10 mouse cellular contexts compared by ENCODE assay signal in genomic region chr9:115364919-115365861, GRCm38 (mm10). TPM values are rescaled to one million over a fixed set of nuclear protein-coding genes. Genes with fewer than 3 reads are reported as not detected.
DNase-seq lines count a peak whose midpoint lies in the region; ATAC-seq and TF ChIP-seq lines count a peak whose summit lies in the region.
"Had no signal": no experiment of that assay in that cellular context is flagged by ENCODE, and none has a peak within 500 bp of the region (broad histone marks: within the 10 kb centered on the region; RNA-seq: fewer than 3 reads in every experiment).

No protein-coding gene starts in this region.

- no peaks in the 10 kb centered on the region for H3K27me3 ChIP-seq in lung, embryonic 14.5 days (ENCODE audit: insufficient read depth, low read length)
- no peaks in the 10 kb centered on the region for H3K27me3 ChIP-seq in intestine, embryonic 14.5 days (replicated peaks; ENCODE audit: control insufficient read depth, insufficient read depth, low read length)

- no peak overlapping the region for H3K4me3 ChIP-seq in lung, embryonic 14.5 days (ENCODE audit: low read depth, low read length)
- H3K4me3 ChIP-seq in intestine, embryonic 14.5 days (ENCODE audit: low read depth, low read length): no peak overlapping the region

- no peak overlapping the region for H3K9ac ChIP-seq in lung, embryonic 14.5 days
- no peak overlapping the region for H3K9ac ChIP-seq in intestine, embryonic 14.5 days (ENCODE audit: low read length)

- H3K4me2 ChIP-seq in lung, embryonic 14.5 days: no peak overlapping the region
- H3K4me2 ChIP-seq in intestine, embryonic 14.5 days (ENCODE audit: low read length): no peak overlapping the region
- H3K4me2 ChIP-seq: midbrain, embryonic 11.5 days had no signal

- no peaks in the 10 kb centered on the region for H3K36me3 ChIP-seq in lung, embryonic 14.5 days (ENCODE audit: insufficient read depth)
- H3K36me3 ChIP-seq in intestine, embryonic 14.5 days (ENCODE audit: control insufficient read depth, insufficient read depth, low read length): no peaks in the 10 kb centered on the region

- H3K27ac ChIP-seq in lung, embryonic 14.5 days (ENCODE audit: low read depth): no peak overlapping the region
- H3K27ac ChIP-seq in intestine, embryonic 14.5 days (ENCODE audit: low read depth): no peak overlapping the region

- no peak for DNase-seq in lung, embryonic 14.5 days
- DNase-seq in lung, adult 18-20 months: no peak
- peak; percentile 5 for DNase-seq in NIH3T3 (ENCODE audit: low read depth)
- no peak for DNase-seq in intestine, embryonic 14.5 days (ENCODE audit: low spot score)
- DNase-seq in lung, postnatal 36 days: peak; percentile 44
- DNase-seq in thymus, postnatal 25 days: no peak
- DNase-seq in cerebellum, postnatal 36 days: no peak
- no peak for DNase-seq in cerebellum, adult 8-10 months
- DNase-seq: heart, postnatal 36 days had no signal

- TF ChIP-seq CTCF in lung, embryonic 14.5 days (IDR thresholded peaks at IDR 0.05; ENCODE audit: low read depth): peak; percentile 40

- H3K4me1 ChIP-seq in lung, embryonic 14.5 days (ENCODE audit: insufficient read depth): no peaks in the 10 kb centered on the region
- H3K4me1 ChIP-seq in intestine, embryonic 14.5 days (replicated peaks; ENCODE audit: control insufficient read depth, insufficient read depth, low read length): no peaks in the 10 kb centered on the region

- peaks cover 3% of the 10 kb centered on the region; the same call in 1 of the 2 replicates for H3K9me3 ChIP-seq in lung, embryonic 14.5 days (ENCODE audit: low read depth, low read length)
- H3K9me3 ChIP-seq in intestine, embryonic 14.5 days (ENCODE audit: control insufficient read depth, low read length): peaks cover 5% of the 10 kb centered on the region; the same call in 1 of the 2 replicates

- ATAC-seq in lung, embryonic 14.5 days (ENCODE audit: insufficient read depth): no peak
- ATAC-seq in intestine, embryonic 14.5 days (replicated peaks; ENCODE audit: low FRiP score, low TSS enrichment, low read depth): 0 out of 2 replicates have a peak, but pooled peaks have one; percentile 43

- WGBS in lung, embryonic 14.5 days: 83% methylated on average over 16 of the region's 16 CpGs
- 81% methylated on average over 16 of the region's 16 CpGs for WGBS in intestine, embryonic 14.5 days

RNA-seq across cellular contexts. Expression of gene Stt3b, which starts 55.0 kb away (rescaled TPM):
- polyA plus RNA-seq in lung, embryonic 14.5 days (2014; fragmentation: Nextera tagmentation; extraction: Ambion mirVana): 126 and 128 TPM in 2 replicates
- 124 and 135 TPM in 2 replicates for polyA plus RNA-seq in intestine, embryonic 14.5 days (2014; fragmentation: Nextera tagmentation; extraction: Ambion mirVana)

Comparison
In these comparisons a context has a peak if more than half of its experiments do, and no peak if none do; other contexts are left out.
1. DNase-seq: peak in NIH3T3 (single experiment) and lung, postnatal 36 days (single experiment); none in lung, embryonic 14.5 days (single experiment), lung, adult 18-20 months (0 of 2), intestine, embryonic 14.5 days (single experiment), thymus, postnatal 25 days (single experiment), cerebellum, postnatal 36 days (0 of 2) and cerebellum, adult 8-10 months (single experiment).